Mouse (Mus musculus) hindbrain, embryonic 10.5 days (tissue): Measurements from ENCODE around the gene Cisd1. TPM values are rescaled to one million over a fixed set of nuclear protein-coding genes. Genes with fewer than 3 reads are reported as not detected.

Experiments
- DNase-seq: peaks from one replicate; pipeline ENCODE4 v3.0.0-alpha.2; 2017; ENCODE audit warnings: low spot score
- H3K27ac ChIP-seq: fragments of 300-500 bp; sonication (generic); 2 replicates; pipeline ENCODE4 v1.5.1; 2016; ENCODE audit warnings: mild to moderate bottlenecking, moderate library complexity
- H3K27me3 ChIP-seq: fragments of 300-500 bp; sonication (generic); 2 replicates; pipeline ENCODE4 v1.6.1; 2016; ENCODE audit warnings: mild to moderate bottlenecking; ENCODE audit not compliant: poor library complexity, insufficient read depth, severe bottlenecking
- H3K36me3 ChIP-seq: fragments of 300-500 bp; sonication (generic); 2 replicates; pipeline ENCODE4 v1.6.1; 2016; ENCODE audit warnings: mild to moderate bottlenecking, moderate library complexity
- H3K4me1 ChIP-seq: fragments of 300-500 bp; sonication (generic); replicated peaks from 2 replicates; pipeline ENCODE4 v1.6.1; 2016; ENCODE audit warnings: mild to moderate bottlenecking
- H3K4me3 ChIP-seq: fragments of 300-500 bp; sonication (generic); 2 replicates; pipeline ENCODE4 v1.5.1; 2016; ENCODE audit warnings: mild to moderate bottlenecking, moderate library complexity
- H3K9me3 ChIP-seq: fragments of 300-500 bp; sonication (generic); 2 replicates; pipeline ENCODE4 v1.6.1; 2016; ENCODE audit warnings: mild to moderate bottlenecking, moderate library complexity
- WGBS: fragments of 180-500 bp; shearing (Covaris S2); methylation state at CpG from one replicate; pipeline ENCODE4 v1.1.7; 2016; 5-methylcytosine and 5-hydroxymethylcytosine counted together
- polyA plus RNA-seq: library from polyadenylated mRNA; unstranded; fragments of >200 nt; fragmentation: Nextera tagmentation; extraction: Ambion mirVana; gene quantifications from 2 replicates; pipeline ENCODE4 v1.2.1, GENCODE M21; 2016

The Cisd1 gene
- polyA plus RNA-seq, 1 experiment from 2014 or later = 166 TPM

- no peaks in the 10 kb centered on the region for H3K4me1 ChIP-seq
- H3K4me3 ChIP-seq = no peak overlapping the region
- WGBS = 95% methylated on average over 7 of the region's 7 CpGs
- DNase-seq = no peak
- H3K27me3 ChIP-seq = no peaks in the 10 kb centered on the region
- no peak overlapping the region for H3K27ac ChIP-seq
- H3K9me3 ChIP-seq = no peaks in the 10 kb centered on the region
- H3K36me3 ChIP-seq = peaks cover 73% of the 10 kb centered on the region
Observed at GRCm38 (mm10) chr10:71331908-71332307, 12.8 kb downstream of the Cisd1 start.

DNA sequence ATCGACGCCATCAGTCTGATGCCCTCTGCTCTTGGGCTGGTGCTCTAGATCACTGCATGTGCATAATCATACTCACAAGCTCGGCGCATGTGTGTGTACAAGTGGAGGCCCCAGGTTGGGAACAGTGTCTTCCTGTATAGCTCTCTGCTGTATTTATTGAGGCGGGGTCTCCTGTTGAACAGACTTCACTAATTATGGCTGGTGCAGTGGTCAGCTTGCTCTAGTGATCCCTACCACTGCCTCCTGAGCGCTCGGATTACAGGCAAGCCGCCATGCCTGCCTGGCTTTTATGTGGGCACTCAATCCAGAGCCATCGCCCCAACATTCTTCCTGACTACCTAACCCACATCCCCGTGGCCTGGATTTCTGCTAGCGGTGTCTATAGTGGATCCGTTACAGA lies 14.7 kb downstream of the Cisd1 start:
- no peaks in the 10 kb centered on the region for H3K9me3 ChIP-seq
- DNase-seq = no peak
- 97% methylated on average over 12 of the region's 12 CpGs for WGBS
- no peaks in the 10 kb centered on the region for H3K4me1 ChIP-seq
- H3K36me3 ChIP-seq = peaks cover 60% of the 10 kb centered on the region
- H3K27ac ChIP-seq = no peak overlapping the region
- no peaks in the 10 kb centered on the region for H3K27me3 ChIP-seq
- H3K4me3 ChIP-seq = no peak overlapping the region

- no peak for DNase-seq
- H3K4me3 ChIP-seq = no peak overlapping the region
- H3K27ac ChIP-seq = no peak overlapping the region
- H3K27me3 ChIP-seq = no peaks in the 10 kb centered on the region
- H3K4me1 ChIP-seq = no peaks in the 10 kb centered on the region
- WGBS = 93% methylated on average over 6 of the region's 6 CpGs
- peaks cover 52% of the 10 kb centered on the region for H3K36me3 ChIP-seq
- no peaks in the 10 kb centered on the region for H3K9me3 ChIP-seq
Observed at GRCm38 (mm10) chr10:71329295-71329694, 15.5 kb downstream of the Cisd1 start.

- 94% methylated on average over 5 of the region's 5 CpGs for WGBS
- Histone ChIP-seq H3K4me1 (no peaks in the 10 kb centered on the region), H3K4me3 (no peak overlapping the region), H3K9me3 (no peaks in the 10 kb centered on the region), H3K36me3 (peaks cover 48% of the 10 kb centered on the region), H3K27me3 (no peaks in the 10 kb centered on the region), H3K27ac (no peak overlapping the region)
- DNase-seq = no peak
Observed at GRCm38 (mm10) chr10:71328870-71329269, 15.9 kb downstream of the Cisd1 start.

DNA sequence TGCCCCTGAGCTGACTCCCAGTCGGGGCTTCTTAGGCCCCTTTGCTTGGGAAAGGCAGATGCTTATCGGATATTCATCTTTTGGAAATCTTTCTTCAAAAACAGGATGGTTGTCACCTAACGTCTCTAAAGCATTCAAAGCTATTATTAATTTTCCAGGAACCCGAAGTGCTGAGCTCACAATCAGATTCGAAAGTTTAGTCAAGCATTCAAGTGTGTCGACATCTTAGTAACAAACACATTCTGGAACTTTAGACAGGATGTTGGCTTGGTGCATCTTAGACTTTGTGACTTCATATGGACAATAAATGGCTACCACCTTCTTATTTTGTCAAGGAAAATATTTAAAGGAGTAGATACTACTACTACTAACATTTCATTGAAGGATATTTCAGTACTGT lies 16.4 kb downstream of the Cisd1 start:
- 89% methylated on average over 6 of the region's 6 CpGs for WGBS
- H3K27me3 ChIP-seq = no peaks in the 10 kb centered on the region

GRCm38 (mm10) chr10:71327386-71327785 lies 17.4 kb downstream of the Cisd1 start:
- no peaks in the 10 kb centered on the region for H3K4me1 ChIP-seq
- H3K36me3 ChIP-seq = peaks cover 33% of the 10 kb centered on the region
- no peaks in the 10 kb centered on the region for H3K27me3 ChIP-seq
- no peak overlapping the region for H3K4me3 ChIP-seq
- 82% methylated on average over 10 of the region's 10 CpGs for WGBS
- H3K27ac ChIP-seq = no peak overlapping the region
- H3K9me3 ChIP-seq = no peaks in the 10 kb centered on the region
- DNase-seq = no peak

More for the DNA sequence above, 16.4 kb downstream of the Cisd1 start:
- Histone ChIP-seq H3K4me3 (no peak overlapping the region), H3K9me3 (no peaks in the 10 kb centered on the region), H3K27ac (no peak overlapping the region), H3K36me3 (peaks cover 43% of the 10 kb centered on the region), H3K4me1 (no peaks in the 10 kb centered on the region)
- no peak for DNase-seq

DNA sequence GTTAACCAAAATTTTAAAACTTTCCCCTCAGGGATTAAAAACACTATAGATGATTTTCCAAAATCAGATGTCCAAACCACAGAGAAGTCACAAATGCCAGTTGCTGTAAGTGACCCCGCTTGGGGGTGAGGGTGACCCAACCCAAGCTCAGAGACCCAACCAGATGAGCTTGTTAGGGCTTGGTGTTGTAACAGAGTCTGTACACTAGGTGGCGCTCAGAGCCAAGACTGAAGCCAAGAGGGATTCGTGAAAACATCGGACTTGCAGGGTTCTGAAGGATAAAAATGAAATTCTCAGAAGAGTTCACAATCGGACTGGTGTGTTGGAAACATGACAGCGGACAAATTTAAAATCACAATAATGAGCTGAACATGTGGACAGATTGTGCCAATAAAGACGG lies 18.0 kb downstream of the Cisd1 start:
- WGBS = 21% methylated on average over 7 of the region's 7 CpGs
- Histone ChIP-seq H3K9me3 (no peaks in the 10 kb centered on the region), H3K27ac (no peak overlapping the region), H3K36me3 (peaks cover 30% of the 10 kb centered on the region), H3K4me3 (no peak overlapping the region), H3K4me1 (no peaks in the 10 kb centered on the region), H3K27me3 (no peaks in the 10 kb centered on the region)
- peak; percentile 72 for DNase-seq

GRCm38 (mm10) chr10:71326123-71326522 lies 18.6 kb downstream of the Cisd1 start:
- no peak for DNase-seq
- Histone ChIP-seq H3K27me3 (no peaks in the 10 kb centered on the region), H3K9me3 (no peaks in the 10 kb centered on the region), H3K36me3 (peaks cover 26% of the 10 kb centered on the region), H3K27ac (no peak overlapping the region), H3K4me1 (no peaks in the 10 kb centered on the region), H3K4me3 (no peak overlapping the region)
- WGBS = 81% methylated on average over 7 of the region's 7 CpGs

DNA sequence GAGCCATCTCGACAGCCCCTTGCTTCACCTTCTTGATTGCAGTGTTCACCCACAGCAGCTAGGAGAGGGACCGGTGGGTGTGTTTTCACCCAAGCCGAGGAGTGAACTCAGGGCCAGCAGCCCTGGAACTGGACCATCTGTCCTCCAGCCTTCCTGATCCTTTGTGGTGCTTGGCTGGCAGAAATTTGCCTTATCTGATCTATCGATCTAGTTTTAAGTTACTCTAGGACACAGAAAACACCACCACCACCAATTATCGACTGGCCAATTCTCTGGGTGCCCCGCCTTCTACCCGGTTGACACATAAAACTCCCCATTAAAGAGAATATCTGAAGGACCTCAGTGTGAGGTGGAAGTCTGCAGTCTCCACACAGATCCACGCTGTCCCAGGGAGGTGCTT lies 21.1 kb downstream of the Cisd1 start:
- H3K4me3 ChIP-seq = no peak overlapping the region
- no peak for DNase-seq
- no peaks in the 10 kb centered on the region for H3K4me1 ChIP-seq
- no peak overlapping the region for H3K27ac ChIP-seq
- no peaks in the 10 kb centered on the region for H3K9me3 ChIP-seq
- peaks cover 1% of the 10 kb centered on the region; the same call in 1 of the 2 replicates for H3K36me3 ChIP-seq
- no peaks in the 10 kb centered on the region for H3K27me3 ChIP-seq
- 91% methylated on average over 8 of the region's 8 CpGs for WGBS

DNA sequence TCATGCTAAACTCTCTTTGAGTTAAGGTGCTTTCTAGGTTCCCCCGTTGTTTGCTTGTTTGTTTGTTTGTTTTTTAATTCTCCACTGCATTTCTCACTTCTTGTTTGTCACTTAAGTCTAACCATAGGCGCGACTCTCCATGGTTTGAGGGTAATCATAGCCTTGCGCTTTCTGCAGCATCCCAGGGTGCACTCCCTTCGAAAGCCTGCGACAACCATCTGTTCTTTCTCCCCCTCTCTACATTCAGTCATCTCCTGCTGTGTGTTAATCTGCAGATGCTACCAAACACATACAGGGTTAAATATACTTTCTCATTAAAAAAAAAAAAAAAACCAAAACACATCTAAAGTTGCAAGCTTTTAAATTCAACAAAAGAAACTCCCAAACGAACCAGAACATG lies 28.3 kb downstream of the Cisd1 start:
- Histone ChIP-seq H3K27me3 (no peaks in the 10 kb centered on the region), H3K4me1 (no peaks in the 10 kb centered on the region), H3K4me3 (no peak overlapping the region), H3K27ac (no peak overlapping the region), H3K9me3 (no peaks in the 10 kb centered on the region), H3K36me3 (no peaks in the 10 kb centered on the region)
- DNase-seq = no peak
- 66% methylated on average over 7 of the region's 7 CpGs for WGBS

GRCm38 (mm10) chr10:71316056-71316455 lies 28.7 kb downstream of the Cisd1 start:
- WGBS = 74% methylated on average over 11 of the region's 11 CpGs
- Histone ChIP-seq H3K36me3 (no peaks in the 10 kb centered on the region), H3K27me3 (no peaks in the 10 kb centered on the region), H3K27ac (no peak overlapping the region), H3K9me3 (no peaks in the 10 kb centered on the region), H3K4me1 (no peaks in the 10 kb centered on the region), H3K4me3 (no peak overlapping the region)
- no peak for DNase-seq

GRCm38 (mm10) chr10:71314596-71314995 lies 30.2 kb downstream of the Cisd1 start:
- Histone ChIP-seq H3K27me3 (no peaks in the 10 kb centered on the region), H3K4me3 (no peak overlapping the region), H3K4me1 (no peaks in the 10 kb centered on the region), H3K27ac (no peak overlapping the region), H3K36me3 (no peaks in the 10 kb centered on the region), H3K9me3 (no peaks in the 10 kb centered on the region)
- no peak for DNase-seq
- 86% methylated on average over 3 of the region's 3 CpGs for WGBS

DNA sequence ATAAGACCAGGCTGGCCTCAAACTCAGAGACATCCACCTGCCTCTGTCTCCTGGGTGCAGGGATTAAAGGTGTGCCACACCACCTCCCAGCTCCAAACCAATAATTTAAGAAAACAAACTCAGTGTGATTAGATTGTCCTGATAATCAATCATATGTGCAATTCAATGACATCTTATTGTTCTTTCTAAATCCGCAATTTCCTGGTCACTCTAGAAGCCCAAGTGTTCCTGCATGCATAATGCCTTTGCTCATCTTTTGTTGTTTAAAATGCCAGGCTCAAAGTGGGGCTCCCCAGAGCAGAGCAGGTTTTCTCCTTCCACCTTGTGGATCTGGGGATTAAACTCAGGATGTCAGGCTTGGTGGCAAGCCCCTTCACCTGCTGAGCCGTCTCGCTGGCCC lies 34.5 kb downstream of the Cisd1 start:
- H3K27me3 ChIP-seq = no peaks in the 10 kb centered on the region
- H3K36me3 ChIP-seq = no peaks in the 10 kb centered on the region
- H3K4me1 ChIP-seq = peaks cover 3% of the 10 kb centered on the region; the same call in 1 of the 2 replicates
- H3K27ac ChIP-seq = no peak overlapping the region
- H3K9me3 ChIP-seq = no peaks in the 10 kb centered on the region
- 68% methylated on average over 3 of the region's 3 CpGs for WGBS
- H3K4me3 ChIP-seq = no peak overlapping the region
- DNase-seq = no peak

DNA sequence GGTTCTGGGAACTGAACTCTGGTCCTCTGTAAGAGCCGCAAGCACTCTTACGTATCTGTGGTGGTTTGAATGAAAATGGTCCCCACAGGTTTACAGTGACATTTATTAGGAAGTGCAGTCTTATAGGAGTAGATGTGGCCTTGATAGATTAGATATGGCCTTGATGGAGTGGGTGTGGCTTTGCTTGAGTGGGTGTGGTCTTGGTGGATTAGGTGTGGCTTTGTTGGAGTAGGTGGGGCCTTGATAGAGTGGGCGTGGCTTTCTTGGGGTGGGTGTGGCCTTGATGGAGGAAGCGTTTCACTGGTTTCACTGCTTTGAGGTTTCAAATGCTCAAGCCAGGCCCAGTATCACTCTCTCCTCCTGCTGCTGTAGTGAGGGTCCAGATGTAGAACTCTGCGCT lies 36.6 kb downstream of the Cisd1 start:
- Histone ChIP-seq H3K4me1 (peaks cover 3% of the 10 kb centered on the region; the same call in 1 of the 2 replicates), H3K27ac (no peak overlapping the region), H3K9me3 (no peaks in the 10 kb centered on the region), H3K4me3 (no peak overlapping the region), H3K27me3 (no peaks in the 10 kb centered on the region), H3K36me3 (no peaks in the 10 kb centered on the region)
- 90% methylated on average over 5 of the region's 5 CpGs for WGBS
- DNase-seq = no peak
